Mouse (Mus musculus) liver (tissue): ENCODE data around the gene Smim8.

Source experiments
- DNase-seq: peaks from one replicate; pipeline ENCODE4 v3.0.0-alpha.2; 2020; ENCODE audit warnings: mixed read lengths

Smim8 gene

DNA sequence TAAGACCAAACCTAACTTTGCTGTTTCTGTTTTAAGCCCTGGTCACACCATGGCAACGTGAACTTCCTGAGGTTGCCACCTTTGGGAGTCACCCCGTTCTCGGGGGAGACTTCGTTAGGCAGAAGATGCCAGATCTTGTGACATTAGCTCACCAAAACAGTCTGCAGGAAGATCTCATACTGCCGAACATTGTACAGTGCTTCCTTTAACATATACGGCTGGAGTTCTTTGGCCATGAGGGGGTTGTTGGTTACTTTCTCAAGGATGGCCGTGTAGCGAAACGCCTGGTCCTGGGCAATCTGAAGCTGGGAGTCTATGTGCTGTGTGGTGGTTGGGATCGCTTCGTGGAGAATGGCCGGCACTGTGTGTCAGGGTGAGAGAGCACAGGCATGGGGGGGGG is 58.8 kb downstream of the Smim8 start:
- no peak for DNase-seq
